Mouse (Mus musculus) ES-Bruce4 (cell line): ENCODE data around the gene Cmklr1.

Experiments used
- CTCF ChIP-seq: IDR thresholded peaks from one replicate; pipeline ENCODE4 v1.8.1; 2011; ENCODE audit warnings: low read depth, low read length
- EP300 ChIP-seq: IDR thresholded peaks from 2 replicates; pipeline ENCODE4 v1.6.1; 2011; ENCODE audit warnings: low read depth, low read length; ENCODE audit not compliant: insufficient read depth

GRCm38 (mm10) chr5:113634887-113635610, 15.2 kb downstream of the Cmklr1 start:
- TF ChIP-seq EP300: no peak
- TF ChIP-seq CTCF: no peak
